Mouse (Mus musculus): Measurements from ENCODE around the gene Skil. TPM values are rescaled to one million over a fixed set of nuclear protein-coding genes. Genes with fewer than 3 reads are reported as not detected.
A peak's percentile ranks its signal among the peaks of the same experiment; 100 is the strongest.
"Not testable (repeated sequence)": the region's sequence is repeated elsewhere in the genome, so short reads cannot be mapped to it uniquely, and the experiment has no call there.

Skil gene
- polyA plus RNA-seq, 1 experiment from 2014 or later = 29.5 TPM

DNA sequence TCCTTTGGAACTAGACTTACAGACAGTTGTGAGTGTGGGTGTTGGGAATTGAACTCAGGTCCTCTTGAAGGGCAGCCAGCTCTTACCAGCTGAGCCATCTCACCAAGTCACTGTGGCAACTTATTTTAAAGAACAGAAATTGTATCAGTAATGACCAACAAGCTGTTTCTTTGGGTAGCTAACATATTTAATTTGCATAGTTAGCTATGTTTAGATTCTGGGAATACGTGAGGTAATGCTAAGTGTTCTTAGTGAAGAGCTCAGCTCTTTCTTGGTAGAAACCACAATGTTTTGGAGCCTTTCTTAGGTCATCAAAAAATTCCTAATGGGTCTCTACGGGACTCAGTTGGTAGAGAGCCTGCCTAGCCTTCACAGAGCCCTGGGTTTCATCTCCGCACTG is 5.9 kb downstream of the Skil start:
- Histone ChIP-seq H3K4me3 (no peak overlapping the region), H3K4me1 (peaks cover 46% of the 10 kb centered on the region), H3K36me3 (replicated peaks) (no peaks in the 10 kb centered on the region), H3K27ac (no peak overlapping the region), H3K9ac (no peak overlapping the region), H3K9me3 (no peaks in the 10 kb centered on the region), H3K4me2 (no peak overlapping the region), H3K27me3 (replicated peaks) (no peaks in the 10 kb centered on the region)
- ATAC-seq (replicated peaks) = no peak
- 89% methylated on average over 3 of the region's 3 CpGs for WGBS

- ATAC-seq (replicated peaks) = no peak
- Histone ChIP-seq H3K9me3 (no peaks in the 10 kb centered on the region), H3K4me1 (peaks cover 31% of the 10 kb centered on the region), H3K9ac (no peak overlapping the region), H3K27ac (no peak overlapping the region), H3K36me3 (replicated peaks) (no peaks in the 10 kb centered on the region), H3K27me3 (replicated peaks) (no peaks in the 10 kb centered on the region), H3K4me2 (no peak overlapping the region), H3K4me3 (no peak overlapping the region)
- WGBS = 85% methylated on average over 6 of the region's 6 CpGs
Observed at GRCm38 (mm10) chr3:31104936-31105335, 10.1 kb downstream of the Skil start.

DNA sequence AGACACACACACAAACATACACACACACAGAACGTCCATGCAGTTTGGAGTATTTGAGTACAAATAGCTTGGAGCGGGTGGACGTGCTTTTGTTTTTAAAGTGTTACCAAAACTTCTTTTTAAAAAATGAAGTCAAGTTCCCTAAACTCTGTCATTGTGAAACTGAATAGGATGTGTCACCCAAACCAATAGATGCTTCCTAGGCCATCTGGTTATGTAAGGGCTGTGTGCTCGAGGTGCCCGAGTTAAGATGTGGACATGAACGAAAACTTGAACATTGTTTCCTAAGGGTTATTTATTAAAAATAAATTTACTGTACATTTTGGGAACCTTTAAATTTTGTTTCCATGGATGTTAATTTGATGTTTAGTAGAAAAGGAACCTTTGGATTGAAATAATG is 11.7 kb downstream of the Skil start:
- H3K4me1 ChIP-seq = peaks cover 24% of the 10 kb centered on the region
- 94% methylated on average over 6 of the region's 6 CpGs for WGBS
- H3K9ac ChIP-seq = no peak overlapping the region
- H3K27ac ChIP-seq = no peak overlapping the region
- H3K36me3 ChIP-seq (replicated peaks) = no peaks in the 10 kb centered on the region
- no peak for ATAC-seq (replicated peaks)
- no peaks in the 10 kb centered on the region for H3K27me3 ChIP-seq (replicated peaks)
- H3K4me3 ChIP-seq = no peak overlapping the region
- H3K4me2 ChIP-seq = no peak overlapping the region
- no peaks in the 10 kb centered on the region for H3K9me3 ChIP-seq

DNA sequence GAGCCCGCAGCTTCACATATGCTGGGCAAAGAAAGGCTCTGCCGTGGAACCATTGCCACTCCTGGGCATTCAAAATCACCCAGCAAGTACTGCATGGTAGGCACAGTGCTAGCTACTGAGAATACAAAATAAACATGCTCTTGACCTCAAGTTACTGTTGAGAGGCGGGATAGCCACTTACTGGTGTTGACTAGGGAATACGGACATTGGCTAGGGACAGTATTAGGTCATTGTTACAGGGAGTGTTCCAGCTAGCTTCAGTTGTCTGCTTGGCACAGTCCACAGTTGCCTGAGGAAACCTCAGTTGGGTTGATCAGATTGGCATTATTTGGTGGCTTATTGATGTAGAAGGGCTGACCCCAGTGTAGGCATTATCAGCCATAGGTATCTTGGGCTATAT is 12.8 kb downstream of the Skil start:
- no peak overlapping the region for H3K4me3 ChIP-seq
- no peak overlapping the region for H3K4me2 ChIP-seq
- 0 out of 2 replicates have a peak overlapping the region, but pooled peaks have one; percentile 25 for H3K27ac ChIP-seq
- no peaks in the 10 kb centered on the region for H3K27me3 ChIP-seq (replicated peaks)
- no peaks in the 10 kb centered on the region for H3K9me3 ChIP-seq
- WGBS = 82% methylated on average over 4 of the region's 4 CpGs
- no peaks in the 10 kb centered on the region for H3K36me3 ChIP-seq (replicated peaks)
- ATAC-seq (replicated peaks) = 0 out of 2 replicates have a peak, but pooled peaks have one; percentile 18
- H3K9ac ChIP-seq = no peak overlapping the region
- peaks cover 23% of the 10 kb centered on the region for H3K4me1 ChIP-seq

GRCm38 (mm10) chr3:31109108-31109507 is 14.2 kb downstream of the Skil start:
- Histone ChIP-seq H3K36me3 (replicated peaks) (peaks cover 5% of the 10 kb centered on the region; the same call in 1 of the 2 replicates), H3K27ac (no peak overlapping the region), H3K9me3 (no peaks in the 10 kb centered on the region), H3K27me3 (replicated peaks) (no peaks in the 10 kb centered on the region), H3K4me1 (peaks cover 23% of the 10 kb centered on the region), H3K4me3 (no peak overlapping the region), H3K9ac (no peak overlapping the region), H3K4me2 (no peak overlapping the region)
- peak; percentile 82 for ATAC-seq (replicated peaks)
- WGBS = 71% methylated on average over 3 of the region's 3 CpGs

GRCm38 (mm10) chr3:31123098-31123497 is 28.2 kb downstream of the Skil start:
- H3K9ac ChIP-seq = no peak overlapping the region
- WGBS = 92% methylated on average over 4 of the region's 4 CpGs

DNA sequence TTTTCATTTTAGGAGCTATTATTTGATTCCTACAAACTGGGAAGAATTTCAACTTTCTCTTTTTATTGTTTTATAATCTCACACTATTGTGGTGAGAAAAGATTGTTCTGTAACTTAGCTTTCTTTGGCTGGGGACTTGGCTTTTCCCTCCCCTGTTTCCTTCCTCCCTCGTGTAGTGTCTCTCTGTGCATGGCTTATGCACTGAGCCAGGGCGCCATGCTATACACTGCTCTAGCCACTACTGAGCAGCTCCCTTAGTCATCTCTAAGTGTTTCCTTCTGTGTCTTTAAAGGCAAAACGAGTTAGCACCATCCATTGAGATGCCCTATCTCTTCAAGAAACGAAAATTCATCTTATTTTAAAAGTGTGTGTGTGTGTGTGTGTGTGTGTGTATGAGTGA is 31.4 kb downstream of the Skil start:
- ATAC-seq (replicated peaks) = no peak
- no peaks in the 10 kb centered on the region for H3K27me3 ChIP-seq (replicated peaks)
- no peak overlapping the region for H3K4me3 ChIP-seq
- 68% methylated on average over 4 of the region's 4 CpGs for WGBS
- H3K36me3 ChIP-seq (replicated peaks) = 0 out of 2 replicates have a peak, but pooled peaks cover 10% of the 10 kb centered on the region
- no peak overlapping the region for H3K9ac ChIP-seq
- H3K27ac ChIP-seq = no peak overlapping the region
- H3K4me2 ChIP-seq = no peak overlapping the region
- H3K9me3 ChIP-seq = no peaks in the 10 kb centered on the region
- H3K4me1 ChIP-seq = no peaks in the 10 kb centered on the region

More at GRCm38 (mm10) chr3:31123098-31123497, 28.2 kb downstream of the Skil start:
- Histone ChIP-seq H3K9me3 (no peaks in the 10 kb centered on the region), H3K27ac (no peak overlapping the region), H3K4me1 (no peaks in the 10 kb centered on the region), H3K4me3 (no peak overlapping the region), H3K4me2 (no peak overlapping the region), H3K36me3 (replicated peaks) (peaks cover 25% of the 10 kb centered on the region), H3K27me3 (replicated peaks) (no peaks in the 10 kb centered on the region)
- no peak for ATAC-seq (replicated peaks)

DNA sequence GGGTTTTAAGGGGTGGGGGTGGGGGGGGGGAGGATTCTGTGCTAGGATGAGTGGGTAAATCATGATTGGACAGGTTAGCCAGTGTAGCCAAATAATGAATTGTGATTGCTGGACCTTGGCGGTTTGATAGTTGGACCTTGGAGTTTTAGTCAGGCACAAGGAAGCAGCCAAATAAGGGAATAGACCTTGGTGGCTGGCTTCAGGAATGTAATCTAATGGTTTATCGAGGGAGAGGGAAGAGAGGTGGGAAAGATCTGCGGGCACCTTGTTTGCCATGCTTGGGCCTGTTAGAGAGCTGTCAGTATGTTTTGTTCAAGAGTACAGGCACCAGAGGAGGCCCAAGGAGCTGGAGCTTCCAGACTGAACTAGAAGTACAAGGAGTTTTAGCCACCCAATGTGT is 32.0 kb downstream of the Skil start:
- 92% methylated on average over 3 of the region's 3 CpGs for WGBS
- no peak for ATAC-seq (replicated peaks)
- H3K4me3 ChIP-seq = no peak overlapping the region
- no peaks in the 10 kb centered on the region for H3K9me3 ChIP-seq
- no peak overlapping the region for H3K4me2 ChIP-seq
- H3K4me1 ChIP-seq = no peaks in the 10 kb centered on the region
- no peaks in the 10 kb centered on the region for H3K27me3 ChIP-seq (replicated peaks)
- H3K27ac ChIP-seq = no peak overlapping the region
- no peak overlapping the region for H3K9ac ChIP-seq
- 0 out of 2 replicates have a peak, but pooled peaks cover 9% of the 10 kb centered on the region for H3K36me3 ChIP-seq (replicated peaks)

DNA sequence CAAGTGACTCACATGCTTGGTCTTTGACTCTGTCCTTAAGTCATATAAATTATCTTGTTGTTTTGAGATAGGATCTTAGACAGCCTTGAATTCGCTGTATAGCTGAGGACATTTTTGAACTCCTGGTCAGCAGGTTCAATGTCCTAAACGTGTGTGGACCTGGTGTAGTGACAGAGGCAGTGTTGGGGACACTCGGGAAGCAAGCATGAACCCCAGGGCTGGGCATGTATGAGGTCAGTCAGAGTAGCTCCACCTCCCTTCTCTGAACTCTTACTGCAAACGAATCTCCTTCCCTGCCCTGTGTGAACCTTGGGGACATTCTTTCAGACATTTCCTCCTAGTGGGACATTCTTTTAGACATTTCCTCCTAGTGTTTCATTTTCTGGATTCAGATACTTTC is 34.9 kb downstream of the Skil start:
- Histone ChIP-seq H3K36me3 (replicated peaks) (no peaks in the 10 kb centered on the region), H3K9ac (no peak overlapping the region), H3K4me2 (no peak overlapping the region), H3K4me3 (no peak overlapping the region), H3K4me1 (no peaks in the 10 kb centered on the region), H3K27me3 (replicated peaks) (no peaks in the 10 kb centered on the region), H3K9me3 (no peaks in the 10 kb centered on the region), H3K27ac (no peak overlapping the region)
- WGBS = 54% methylated on average over 4 of the region's 4 CpGs
- no peak for ATAC-seq (replicated peaks)

- Histone ChIP-seq H3K36me3 (replicated peaks) (no peaks in the 10 kb centered on the region), H3K4me2 (no peak overlapping the region), H3K4me1 (no peaks in the 10 kb centered on the region), H3K27ac (no peak overlapping the region), H3K27me3 (replicated peaks) (no peaks in the 10 kb centered on the region), H3K9ac (no peak overlapping the region), H3K9me3 (no peaks in the 10 kb centered on the region), H3K4me3 (no peak overlapping the region)
- no peak for ATAC-seq (replicated peaks)
- 75% methylated on average over 5 of the region's 5 CpGs for WGBS
Observed at GRCm38 (mm10) chr3:31133664-31134063, 38.8 kb downstream of the Skil start.

DNA sequence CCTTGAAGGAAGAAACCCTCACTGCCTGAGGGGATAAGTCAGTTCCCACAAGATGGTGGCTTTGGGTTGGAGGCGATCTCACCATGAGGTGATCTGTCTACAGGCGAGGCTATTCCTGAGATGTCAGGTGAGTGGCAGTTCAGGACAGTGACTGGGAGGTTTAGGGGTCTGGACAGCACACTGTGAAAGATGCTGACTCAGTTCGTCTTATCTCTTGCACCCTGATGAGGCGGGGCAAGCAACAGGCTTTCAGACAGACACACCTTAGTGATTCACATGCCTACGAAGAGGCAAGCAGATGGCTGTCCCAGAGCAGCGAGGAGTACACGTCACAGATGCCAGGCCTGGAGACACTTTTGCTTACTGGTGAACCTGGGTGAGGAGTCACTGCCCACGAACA is 39.4 kb downstream of the Skil start:
- H3K4me2 ChIP-seq = no peak overlapping the region
- no peaks in the 10 kb centered on the region for H3K36me3 ChIP-seq (replicated peaks)
- no peaks in the 10 kb centered on the region for H3K27me3 ChIP-seq (replicated peaks)
- H3K9ac ChIP-seq = no peak overlapping the region
- no peaks in the 10 kb centered on the region for H3K4me1 ChIP-seq
- no peaks in the 10 kb centered on the region for H3K9me3 ChIP-seq
- ATAC-seq (replicated peaks) = no peak
- WGBS = 87% methylated on average over 8 of the region's 8 CpGs
- H3K27ac ChIP-seq = no peak overlapping the region
- H3K4me3 ChIP-seq = no peak overlapping the region

GRCm38 (mm10) chr3:31134696-31135095 is 39.8 kb downstream of the Skil start:
- WGBS = 75% methylated on average over 7 of the region's 7 CpGs
- H3K36me3 ChIP-seq (replicated peaks) = no peaks in the 10 kb centered on the region
- no peaks in the 10 kb centered on the region for H3K9me3 ChIP-seq
- no peak overlapping the region for H3K9ac ChIP-seq
- H3K27me3 ChIP-seq (replicated peaks) = no peaks in the 10 kb centered on the region
- H3K4me2 ChIP-seq = no peak overlapping the region
- ATAC-seq (replicated peaks) = no peak
- H3K27ac ChIP-seq = no peak overlapping the region
- H3K4me3 ChIP-seq = no peak overlapping the region
- no peaks in the 10 kb centered on the region for H3K4me1 ChIP-seq

DNA sequence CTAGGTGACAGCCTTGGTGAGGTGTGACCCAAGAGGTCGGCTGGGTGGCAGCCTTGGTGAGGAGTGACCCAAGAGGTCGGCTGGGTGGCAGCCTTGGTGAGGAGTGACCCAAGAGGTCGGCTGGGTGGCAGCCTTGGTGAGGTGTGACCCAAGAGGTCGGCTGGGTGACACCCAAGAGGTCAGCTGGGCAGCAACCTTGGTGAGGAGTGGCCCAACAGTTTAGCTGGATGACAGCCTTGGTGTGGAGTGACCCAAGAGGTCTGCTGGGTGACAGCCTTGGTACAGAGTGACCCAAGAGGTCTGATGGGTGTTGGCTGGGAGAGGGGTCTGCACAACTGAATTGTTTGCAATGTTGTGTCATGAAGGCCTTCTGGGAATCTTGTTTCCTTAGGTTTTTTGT is 41.7 kb downstream of the Skil start:
- H3K36me3 ChIP-seq (replicated peaks); H3K9me3 ChIP-seq; ATAC-seq (replicated peaks); H3K4me1 ChIP-seq; H3K4me2 ChIP-seq; H3K4me3 ChIP-seq; H3K27ac ChIP-seq; H3K9ac ChIP-seq; H3K27me3 ChIP-seq (replicated peaks): not testable (repeated sequence)
- WGBS = 79% methylated on average over 4 of the region's 4 CpGs

All from midbrain, embryonic 15.5 days (tissue).